Mouse (Mus musculus) myocyte (in vitro differentiated cells): ENCODE measurements at regions not wholly inside any gene's neighbourhood (a gene's known extent, or its start where the extent isn't known, plus 50 kb on each side); places are given as distances from the start of the nearest gene placed in this dataset.

Experiments used
- E2F4 ChIP-seq: IDR thresholded peaks from one replicate; pipeline ENCODE4 v1.6.1; 2011; ENCODE audit warnings: mild to moderate bottlenecking, control low read depth, moderate library complexity; ENCODE audit not compliant: insufficient read depth
- POLR2A ChIP-seq: IDR thresholded peaks from one replicate; pipeline ENCODE4 v1.6.1; 2011; ENCODE audit warnings: low read depth, mild to moderate bottlenecking, control low read depth, moderate library complexity; ENCODE audit not compliant: insufficient read length
- POLR2AphosphoS2 ChIP-seq: IDR thresholded peaks from one replicate; pipeline ENCODE4 v1.6.1; 2011; ENCODE audit warnings: low read depth, control low read depth; ENCODE audit not compliant: insufficient read length
- SRF ChIP-seq: IDR thresholded peaks from one replicate; pipeline ENCODE4 v1.6.1; 2011; ENCODE audit warnings: low read depth; ENCODE audit not compliant: control insufficient read depth, insufficient read length

GRCm38 (mm10) chr10:17659575-17659974 is 63.4 kb upstream of the Cited2 start:
- TF ChIP-seq POLR2A (no peak), E2F4 (no peak), SRF (no peak), POLR2AphosphoS2 (no peak)
